Mouse (Mus musculus): ENCODE measurements around the gene Sgsh. TPM values are rescaled to one million over a fixed set of nuclear protein-coding genes. Genes with fewer than 3 reads are reported as not detected.

Gene Sgsh
- polyA plus RNA-seq (2015; fragmentation: Nextera tagmentation; extraction: Ambion mirVana) = 6.7 and 8.4 TPM in 2 replicates

DNA sequence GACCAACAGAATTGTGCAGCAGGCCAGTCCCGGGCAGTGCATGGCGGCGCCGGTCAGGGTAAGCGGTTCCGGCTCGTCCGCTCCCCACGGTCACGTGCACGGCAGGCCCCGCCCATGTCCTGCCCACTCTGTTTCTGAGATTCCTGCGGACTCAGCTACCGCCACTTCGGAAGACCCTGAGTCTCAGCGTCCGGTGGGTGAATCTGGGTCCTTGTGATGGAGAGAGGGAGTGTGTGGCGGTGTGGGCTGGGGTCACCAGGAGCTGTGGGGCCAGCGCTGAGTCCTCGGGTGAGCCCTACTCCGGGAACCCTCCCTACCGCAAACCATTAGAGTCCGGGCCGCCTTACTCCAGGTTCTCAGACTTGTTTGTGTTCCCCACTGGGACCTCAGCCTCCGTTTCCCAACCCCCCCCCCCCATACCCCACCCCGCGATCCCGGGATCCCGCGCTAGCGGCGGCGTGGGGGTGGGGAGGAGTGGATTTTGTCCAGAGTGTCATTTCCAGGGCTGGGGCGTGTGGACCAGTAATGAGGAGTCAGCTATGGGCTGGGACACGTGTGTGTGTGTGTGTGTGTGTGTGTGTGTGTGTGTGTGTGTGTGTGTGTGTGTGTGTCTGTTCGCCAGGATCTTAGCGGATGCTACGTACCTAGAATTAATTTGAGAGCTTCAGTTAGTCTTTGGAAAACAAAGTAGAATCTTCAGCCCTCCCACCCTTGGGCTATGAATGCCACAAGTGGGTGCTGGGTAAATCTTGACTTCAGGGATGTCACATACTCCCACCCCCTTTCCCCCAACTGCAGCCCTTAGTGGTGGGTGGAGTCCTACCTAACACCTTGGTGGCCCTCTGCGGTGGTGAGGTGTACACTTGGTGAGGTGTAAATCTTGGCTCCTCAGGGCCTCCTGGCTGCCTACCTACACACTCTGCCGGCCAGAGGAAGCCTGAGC, at the start of gene Sgsh, which contains the start of gene Slc26a11:
TSS of gene Sgsh (minus strand) at position 94 of the 943 bp plus-strand sequence.
TSS of gene Slc26a11 (plus strand) at position 115 of the 943 bp plus-strand sequence.
- WGBS = under 1% methylated on average over 38 of the region's 40 CpGs
- H3K4me1 ChIP-seq (replicated peaks; ENCODE audit: control insufficient read depth, insufficient read depth, low read length) = peaks cover 10% of the 10 kb centered on the region
- no peaks in the 10 kb centered on the region for H3K27me3 ChIP-seq (ENCODE audit: control insufficient read depth, insufficient read depth, low read depth, low read length)
- H3K36me3 ChIP-seq (ENCODE audit: control insufficient read depth, insufficient read depth, low read length) = no peaks in the 10 kb centered on the region; the same call in 1 of the 2 replicates
- ATAC-seq (ENCODE audit: low read depth) = peak; percentile 98
- peak within 1 kb of the TSS; percentile 90 for H3K27ac ChIP-seq (ENCODE audit: low read length)
- peak within 1 kb of the TSS; percentile 82 for H3K9ac ChIP-seq (ENCODE audit: low read length)
- peak within 1 kb of the TSS; percentile 71 for H3K4me3 ChIP-seq (ENCODE audit: low read length)
- H3K4me2 ChIP-seq (ENCODE audit: low read depth, low read length) = peak within 1 kb of the TSS; percentile 88
- no peaks in the 10 kb centered on the region for H3K9me3 ChIP-seq (ENCODE audit: control insufficient read depth, low read length)

DNA sequence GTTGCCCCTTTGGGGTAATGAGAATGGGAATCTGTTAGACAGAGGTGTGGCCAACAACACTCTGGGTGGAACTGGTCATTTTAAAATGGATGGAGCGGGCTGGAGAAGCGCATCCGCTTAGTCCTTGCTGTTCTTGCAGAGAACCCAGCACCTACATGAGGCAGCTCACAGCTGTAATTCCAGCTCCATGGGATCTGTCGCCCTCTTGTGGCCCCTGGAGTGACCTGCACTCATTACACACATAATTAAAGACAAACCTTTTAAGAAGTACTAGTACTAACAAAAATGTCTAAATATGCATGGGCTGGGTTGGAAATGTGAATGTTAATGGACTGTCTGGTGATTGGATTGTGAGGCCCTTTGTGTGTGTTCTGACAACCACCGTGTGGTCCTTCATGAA, 49.3 kb upstream of the Sgsh start:
- Histone ChIP-seq H3K4me2 (ENCODE audit: low read depth, low read length) (no peak overlapping the region), H3K27me3 (ENCODE audit: control insufficient read depth, insufficient read depth, low read depth, low read length) (no peaks in the 10 kb centered on the region), H3K4me3 (ENCODE audit: low read length) (no peak overlapping the region), H3K9ac (ENCODE audit: low read length) (no peak overlapping the region), H3K27ac (ENCODE audit: low read length) (no peak overlapping the region), H3K9me3 (ENCODE audit: control insufficient read depth, low read length) (no peaks in the 10 kb centered on the region), H3K4me1 (replicated peaks; ENCODE audit: control insufficient read depth, insufficient read depth, low read length) (no peaks in the 10 kb centered on the region), H3K36me3 (ENCODE audit: control insufficient read depth, insufficient read depth, low read length) (peaks cover 8% of the 10 kb centered on the region; the same call in 1 of the 2 replicates)
- 63% methylated on average over 5 of the region's 5 CpGs for WGBS
- no peak for ATAC-seq (ENCODE audit: low read depth)

GRCm38 (mm10) chr11:119402501-119403160, 47.3 kb upstream of the Sgsh start:
- Histone ChIP-seq H3K27me3 (ENCODE audit: control insufficient read depth, insufficient read depth, low read depth, low read length) (no peaks in the 10 kb centered on the region), H3K4me2 (ENCODE audit: low read depth, low read length) (no peak overlapping the region), H3K9me3 (ENCODE audit: control insufficient read depth, low read length) (no peaks in the 10 kb centered on the region), H3K9ac (ENCODE audit: low read length) (no peak overlapping the region), H3K36me3 (ENCODE audit: control insufficient read depth, insufficient read depth, low read length) (peaks cover 5% of the 10 kb centered on the region; the same call in 1 of the 2 replicates), H3K27ac (ENCODE audit: low read length) (no peak overlapping the region), H3K4me1 (replicated peaks; ENCODE audit: control insufficient read depth, insufficient read depth, low read length) (no peaks in the 10 kb centered on the region), H3K4me3 (ENCODE audit: low read length) (no peak overlapping the region)
- WGBS = 35% methylated on average over 11 of the region's 11 CpGs
- no peak for ATAC-seq (ENCODE audit: low read depth)

- Histone ChIP-seq H3K4me2 (ENCODE audit: low read depth, low read length) (no peak overlapping the region), H3K36me3 (ENCODE audit: control insufficient read depth, insufficient read depth, low read length) (no peaks in the 10 kb centered on the region), H3K4me3 (ENCODE audit: low read length) (no peak overlapping the region), H3K9me3 (ENCODE audit: control insufficient read depth, low read length) (no peaks in the 10 kb centered on the region), H3K27ac (ENCODE audit: low read length) (no peak overlapping the region), H3K27me3 (ENCODE audit: control insufficient read depth, insufficient read depth, low read depth, low read length) (no peaks in the 10 kb centered on the region), H3K9ac (ENCODE audit: low read length) (no peak overlapping the region), H3K4me1 (replicated peaks; ENCODE audit: control insufficient read depth, insufficient read depth, low read length) (peaks cover 8% of the 10 kb centered on the region)
- WGBS = 78% methylated on average over 7 of the region's 7 CpGs
- no peak for ATAC-seq (ENCODE audit: low read depth)
Measured at GRCm38 (mm10) chr11:119396461-119396860, 41.1 kb upstream of the Sgsh start.

DNA sequence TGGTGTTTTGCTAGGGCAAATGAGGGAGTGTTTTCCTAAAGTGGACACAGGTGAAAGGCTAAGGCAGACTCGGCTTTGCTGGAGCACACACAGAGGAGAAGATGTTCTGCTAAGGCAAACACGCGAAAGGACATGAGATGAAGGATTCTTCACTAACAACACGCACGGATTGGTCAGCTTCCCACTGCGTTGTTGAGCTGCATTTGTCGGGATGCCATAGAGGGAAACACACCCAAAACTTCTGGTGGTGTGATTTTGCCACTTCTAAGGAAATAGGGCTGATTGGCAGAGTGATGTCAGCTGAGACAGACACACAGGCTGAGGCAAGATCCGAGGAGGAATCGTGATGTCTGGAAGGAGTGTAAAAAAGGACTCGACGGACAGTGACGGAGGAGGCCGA, 40.6 kb upstream of the Sgsh start:
- 34% methylated on average over 13 of the region's 13 CpGs for WGBS
- H3K4me3 ChIP-seq (ENCODE audit: low read length) = no peak overlapping the region

GRCm38 (mm10) chr11:119395394-119395793, 40.1 kb upstream of the Sgsh start:
- ATAC-seq (ENCODE audit: low read depth) = no peak
- Histone ChIP-seq H3K27me3 (ENCODE audit: control insufficient read depth, insufficient read depth, low read depth, low read length) (no peaks in the 10 kb centered on the region), H3K4me3 (ENCODE audit: low read length) (no peak overlapping the region), H3K4me1 (replicated peaks; ENCODE audit: control insufficient read depth, insufficient read depth, low read length) (peaks cover 11% of the 10 kb centered on the region), H3K9me3 (ENCODE audit: control insufficient read depth, low read length) (no peaks in the 10 kb centered on the region), H3K9ac (ENCODE audit: low read length) (no peak overlapping the region), H3K4me2 (ENCODE audit: low read depth, low read length) (no peak overlapping the region), H3K36me3 (ENCODE audit: control insufficient read depth, insufficient read depth, low read length) (no peaks in the 10 kb centered on the region), H3K27ac (ENCODE audit: low read length) (no peak overlapping the region)
- 34% methylated on average over 7 of the region's 7 CpGs for WGBS

More for the DNA sequence above, 40.6 kb upstream of the Sgsh start:
- Histone ChIP-seq H3K4me2 (ENCODE audit: low read depth, low read length) (no peak overlapping the region), H3K9me3 (ENCODE audit: control insufficient read depth, low read length) (no peaks in the 10 kb centered on the region), H3K27ac (ENCODE audit: low read length) (no peak overlapping the region), H3K36me3 (ENCODE audit: control insufficient read depth, insufficient read depth, low read length) (no peaks in the 10 kb centered on the region), H3K27me3 (ENCODE audit: control insufficient read depth, insufficient read depth, low read depth, low read length) (no peaks in the 10 kb centered on the region), H3K4me1 (replicated peaks; ENCODE audit: control insufficient read depth, insufficient read depth, low read length) (peaks cover 11% of the 10 kb centered on the region), H3K9ac (ENCODE audit: low read length) (no peak overlapping the region)
- ATAC-seq (ENCODE audit: low read depth) = no peak

- Histone ChIP-seq H3K9ac (ENCODE audit: low read length) (no peak overlapping the region), H3K27me3 (ENCODE audit: control insufficient read depth, insufficient read depth, low read depth, low read length) (no peaks in the 10 kb centered on the region), H3K4me2 (ENCODE audit: low read depth, low read length) (peak overlapping the region; percentile 79), H3K9me3 (ENCODE audit: control insufficient read depth, low read length) (no peaks in the 10 kb centered on the region), H3K4me3 (ENCODE audit: low read length) (no peak overlapping the region; the same call in 1 of the 2 replicates), H3K27ac (ENCODE audit: low read length) (no peak overlapping the region), H3K4me1 (replicated peaks; ENCODE audit: control insufficient read depth, insufficient read depth, low read length) (peaks cover 15% of the 10 kb centered on the region), H3K36me3 (ENCODE audit: control insufficient read depth, insufficient read depth, low read length) (no peaks in the 10 kb centered on the region)
- WGBS = 42% methylated on average over 6 of the region's 6 CpGs
- ATAC-seq (ENCODE audit: low read depth) = no peak
Measured at GRCm38 (mm10) chr11:119394210-119394609, 38.9 kb upstream of the Sgsh start.

- no peak for ATAC-seq (ENCODE audit: low read depth)
- Histone ChIP-seq H3K4me2 (ENCODE audit: low read depth, low read length) (peak overlapping the region; percentile 79), H3K4me3 (ENCODE audit: low read length) (peak overlapping the region; percentile 78), H3K9me3 (ENCODE audit: control insufficient read depth, low read length) (no peaks in the 10 kb centered on the region), H3K27ac (ENCODE audit: low read length) (peak overlapping the region; percentile 90), H3K9ac (ENCODE audit: low read length) (peak overlapping the region; percentile 77), H3K4me1 (replicated peaks; ENCODE audit: control insufficient read depth, insufficient read depth, low read length) (peaks cover 15% of the 10 kb centered on the region), H3K36me3 (ENCODE audit: control insufficient read depth, insufficient read depth, low read length) (no peaks in the 10 kb centered on the region), H3K27me3 (ENCODE audit: control insufficient read depth, insufficient read depth, low read depth, low read length) (no peaks in the 10 kb centered on the region)
- 20% methylated on average over 7 of the region's 7 CpGs for WGBS
Measured at GRCm38 (mm10) chr11:119393483-119393804, 38.1 kb upstream of the Sgsh start.

DNA sequence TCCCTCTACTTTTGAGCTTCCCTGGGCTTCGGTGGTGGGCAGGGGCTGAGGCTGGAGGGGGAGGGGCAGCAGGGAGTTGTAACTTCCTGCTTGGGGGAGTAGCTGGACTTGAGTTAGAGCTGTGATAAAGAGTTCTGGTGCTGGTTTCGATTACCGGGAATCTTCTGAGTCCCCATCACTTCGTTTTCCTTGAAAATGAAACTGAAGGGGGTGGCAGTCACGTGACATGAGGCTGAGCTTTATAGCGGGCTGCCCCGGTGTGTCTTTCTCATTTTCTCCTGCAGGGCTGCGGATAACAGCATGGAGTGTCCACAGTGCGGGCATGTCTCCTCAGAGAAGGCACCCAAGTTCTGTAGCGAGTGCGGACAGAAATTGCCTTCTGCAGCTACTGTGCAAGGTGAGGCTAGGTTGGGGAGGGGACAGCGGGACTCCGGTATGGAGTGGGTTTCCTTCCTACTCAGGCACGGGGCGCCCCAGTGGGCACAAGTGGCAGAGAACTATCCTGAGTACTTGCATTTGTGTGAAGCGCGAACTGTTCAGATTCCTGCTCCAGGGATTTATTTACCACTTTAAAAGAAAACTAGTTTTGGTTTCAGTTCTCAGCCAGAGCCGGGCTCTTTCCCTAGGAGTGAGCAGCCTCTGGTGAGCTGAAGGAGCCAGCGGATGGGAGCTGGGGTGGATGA, 37.6 kb upstream of the Sgsh start, which contains the start of gene Rnf213:
TSS of gene Rnf213 (plus strand) at position 301 of the 683 bp plus-strand sequence.
- H3K4me3 ChIP-seq (ENCODE audit: low read length) = peak within 1 kb of the TSS; percentile 78
- H3K36me3 ChIP-seq (ENCODE audit: control insufficient read depth, insufficient read depth, low read length) = no peaks in the 10 kb centered on the region
- peak; percentile 51 for ATAC-seq (ENCODE audit: low read depth)
- no peaks in the 10 kb centered on the region for H3K9me3 ChIP-seq (ENCODE audit: control insufficient read depth, low read length)
- 1% methylated on average over 19 of the region's 19 CpGs for WGBS
- peak within 1 kb of the TSS; percentile 90 for H3K27ac ChIP-seq (ENCODE audit: low read length)
- H3K27me3 ChIP-seq (ENCODE audit: control insufficient read depth, insufficient read depth, low read depth, low read length) = no peaks in the 10 kb centered on the region
- H3K4me2 ChIP-seq (ENCODE audit: low read depth, low read length) = peak within 1 kb of the TSS; percentile 79
- peaks cover 15% of the 10 kb centered on the region for H3K4me1 ChIP-seq (replicated peaks; ENCODE audit: control insufficient read depth, insufficient read depth, low read length)
- peak within 1 kb of the TSS; percentile 77 for H3K9ac ChIP-seq (ENCODE audit: low read length)

Data from lung, embryonic 16.5 days (tissue).